Mouse (Mus musculus): Measurements from ENCODE around the gene Anxa3.

DNA sequence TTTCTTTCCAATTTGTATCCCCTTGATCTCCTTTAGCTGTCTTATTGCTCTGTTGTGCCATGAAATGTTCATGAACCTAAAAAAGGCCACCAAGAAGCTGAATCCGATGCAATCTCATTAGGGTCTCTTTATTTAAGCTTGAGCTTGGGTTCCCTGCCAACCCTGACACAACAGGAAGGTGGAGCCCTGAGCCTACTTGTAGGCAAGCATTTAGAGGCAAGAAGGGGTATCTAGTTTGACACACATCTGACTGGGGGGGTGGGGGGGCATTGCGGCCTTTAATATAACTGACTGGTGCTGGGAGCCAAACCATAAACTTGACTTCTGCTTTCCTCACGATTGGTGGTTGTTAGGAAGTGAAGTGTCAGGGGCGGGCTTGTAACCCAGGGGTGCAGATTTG is 74.0 kb downstream of the Anxa3 start:
- TF ChIP-seq CTCF (IDR thresholded peaks at IDR 0.05; ENCODE audit: extremely low read depth, insufficient read depth, insufficient read length, insufficient replicate concordance) (no peak), POLR2A (IDR thresholded peaks at IDR 0.05; ENCODE audit: low read depth, low read length) (no peak)
